In the genomic region with DNA sequence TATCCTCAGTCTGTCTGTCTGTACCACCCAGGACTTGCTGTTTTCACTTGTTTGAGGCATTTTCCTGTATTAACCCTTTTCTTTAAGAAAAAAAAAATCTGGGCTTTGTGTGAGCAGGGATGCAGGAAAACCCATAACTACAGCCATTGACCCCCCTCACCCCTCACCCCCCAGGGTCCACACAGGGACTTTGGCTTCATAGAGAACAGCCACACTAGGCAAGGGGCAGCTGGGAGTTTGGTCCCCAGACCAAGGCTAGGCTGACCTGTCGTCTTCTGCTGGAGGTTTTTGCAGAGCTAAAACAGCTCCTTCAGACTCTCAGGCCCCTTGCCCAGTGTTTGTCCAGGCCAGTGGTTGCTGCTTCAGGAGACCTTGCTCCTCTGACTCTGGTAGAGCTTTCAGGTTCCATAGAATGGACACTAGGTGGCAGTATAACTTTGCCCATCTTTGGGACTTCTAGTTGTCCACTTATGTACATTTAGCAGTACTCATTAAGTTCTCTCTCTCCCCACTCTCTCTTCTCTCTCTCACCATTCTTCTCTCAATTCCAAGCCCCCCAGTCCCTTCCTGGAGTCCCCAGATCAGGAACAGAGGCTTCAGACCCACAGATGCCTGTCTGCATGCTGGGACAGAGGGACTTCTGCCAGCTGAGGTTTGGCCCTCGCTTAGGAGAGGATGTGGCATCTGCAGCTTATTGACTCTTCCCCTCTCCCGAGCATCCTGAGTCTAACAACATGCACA, we compare ENCODE assay signal across 9 mouse cellular contexts. TPM values are rescaled to one million over a fixed set of nuclear protein-coding genes. Genes with fewer than 3 reads are reported as not detected.
DNase-seq lines count a peak whose midpoint lies in the region; ATAC-seq lines count a peak whose summit lies in the region.
"Had no signal": no experiment of that assay in that cellular context is flagged by ENCODE, and none has a peak within 500 bp of the region (broad histone marks: within the 10 kb centered on the region; RNA-seq: fewer than 3 reads in every experiment).

No protein-coding gene starts in this region.

- no peaks in the 10 kb centered on the region for H3K27me3 ChIP-seq in limb, embryonic 12.5 days
- no peaks in the 10 kb centered on the region for H3K27me3 ChIP-seq in midbrain, embryonic 16.5 days (ENCODE audit: control insufficient read depth, insufficient read depth, low read depth, low read length)
- H3K27me3 ChIP-seq: megakaryocyte, embryonic 14.5 days had no signal

- no peaks in the 10 kb centered on the region for H3K4me1 ChIP-seq in limb, embryonic 12.5 days (replicated peaks)
- H3K4me1 ChIP-seq in midbrain, embryonic 16.5 days (ENCODE audit: control insufficient read depth, insufficient read depth, low read length) = no peaks in the 10 kb centered on the region

- H3K27ac ChIP-seq in limb, embryonic 12.5 days = no peak overlapping the region
- H3K27ac ChIP-seq in midbrain, embryonic 16.5 days (ENCODE audit: low read length) = no peak overlapping the region

- intact Hi-C loops in heart, postnatal 25 days (cut with DNase I) = loop anchor here (1.0 to 10.0 kb wide), 3 partner anchors 151 to 722 kb away; no protein-coding TSS in a partner anchor

- DNase-seq in heart, adult 8-10 months (ENCODE audit: low spot score) = peak; percentile 61
- no peak for DNase-seq in heart, postnatal 25 days (ENCODE audit: low spot score)
- DNase-seq in Muller cell, postnatal 12 days (ENCODE audit: inconsistent ontology term) = peak; percentile 64
- peak; percentile 53 for DNase-seq in embryo, embryonic 11.5 days (ENCODE audit: low read depth, low spot score)
- no peak for DNase-seq in testis, postnatal 14 days (ENCODE audit: low spot score)

- ATAC-seq in hematopoietic stem cell, adult 5-6 weeks (replicated peaks in 1 of 2; ENCODE audit: insufficient read depth in 1 of 2, low FRiP score in 2 of 2, low TSS enrichment in 1 of 2, low read depth in 1 of 2, poor library complexity in 2 of 2, severe bottlenecking in 2 of 2) = peak; percentile 78 to 85
- peak; percentile 59 for ATAC-seq in limb, embryonic 12.5 days (ENCODE audit: insufficient number of reproducible peaks, insufficient read depth, low FRiP score, low TSS enrichment, low read depth)
- peak; percentile 75 for ATAC-seq in midbrain, embryonic 16.5 days

- no peak overlapping the region for H3K4me3 ChIP-seq in limb, embryonic 12.5 days (replicated peaks)
- H3K4me3 ChIP-seq in midbrain, embryonic 16.5 days (ENCODE audit: low read depth, low read length) = no peak overlapping the region
- H3K4me3 ChIP-seq: megakaryocyte, embryonic 14.5 days had no signal

- WGBS in limb, embryonic 12.5 days = 56% methylated on average over 3 of the region's 3 CpGs
- 63% methylated on average over 3 of the region's 3 CpGs for WGBS in midbrain, embryonic 16.5 days

- no peaks in the 10 kb centered on the region for H3K9me3 ChIP-seq in limb, embryonic 12.5 days
- H3K9me3 ChIP-seq in midbrain, embryonic 16.5 days (replicated peaks; ENCODE audit: control insufficient read depth, low read length, poor library complexity, severe bottlenecking) = no peaks in the 10 kb centered on the region
- H3K9me3 ChIP-seq: megakaryocyte, embryonic 14.5 days had no signal

- H3K4me2 ChIP-seq in limb, embryonic 12.5 days = no peak overlapping the region
- no peak overlapping the region for H3K4me2 ChIP-seq in midbrain, embryonic 16.5 days (ENCODE audit: low read length)

- no peak overlapping the region for H3K9ac ChIP-seq in limb, embryonic 12.5 days (replicated peaks)
- no peak overlapping the region for H3K9ac ChIP-seq in midbrain, embryonic 16.5 days (ENCODE audit: low read depth, low read length)

- peaks cover 32% of the 10 kb centered on the region; the same call in 1 of the 2 replicates for H3K36me3 ChIP-seq in limb, embryonic 12.5 days
- H3K36me3 ChIP-seq in midbrain, embryonic 16.5 days (ENCODE audit: control insufficient read depth, insufficient read depth, low read length) = no peaks in the 10 kb centered on the region

RNA-seq across cellular contexts. Expression of a gene that starts 29.5 kb away (rescaled TPM):
- 1 to 10 TPM; 3.7 to 6.6 (median 4.6) TPM for total RNA-seq in heart, adult 8-10 months (2022)
- total RNA-seq in heart, postnatal 25 days (2021) = 1 to 10 TPM; 4.1 to 4.4 TPM
- total RNA-seq in hematopoietic stem cell, adult 5-6 weeks (2017) = 10.2 and 14.9 TPM in 2 replicates
- 15.2 and 19.2 TPM in 2 replicates for polyA plus RNA-seq in limb, embryonic 12.5 days (2016; fragmentation: Nextera tagmentation; extraction: Ambion mirVana)
- polyA plus RNA-seq in midbrain, embryonic 16.5 days (2015; fragmentation: Nextera tagmentation; extraction: Ambion mirVana) = 12.6 and 15.0 TPM in 2 replicates

RNA-seq across cellular contexts. Expression of a gene that starts 57.9 kb away (rescaled TPM):
- 100 to 1,000 TPM in 1 of 4 experiments, 10 to 100 TPM in 3; 24.3 to 119 (median 52.8) TPM for total RNA-seq in heart, adult 8-10 months (2022)
- 10 to 100 TPM in 1 of 2 experiments, 1 to 10 TPM in 1; 9.5 to 10.2 TPM for total RNA-seq in heart, postnatal 25 days (2021)
- total RNA-seq in hematopoietic stem cell, adult 5-6 weeks (2017) = not detected in 2 replicates
- not detected in 2 replicates for polyA plus RNA-seq in limb, embryonic 12.5 days (2016; fragmentation: Nextera tagmentation; extraction: Ambion mirVana)
- polyA plus RNA-seq in midbrain, embryonic 16.5 days (2015; fragmentation: Nextera tagmentation; extraction: Ambion mirVana) = not detected in 2 replicates

Comparison
In these comparisons a context has a peak if more than half of its experiments do, and no peak if none do; other contexts are left out.
1. DNase-seq: peak in heart, adult 8-10 months (single experiment), Muller cell, postnatal 12 days (single experiment) and embryo, embryonic 11.5 days (single experiment); none in heart, postnatal 25 days (single experiment) and testis, postnatal 14 days (single experiment).
2. RNA of a gene that starts 57.9 kb away (total RNA-seq): 24.3 to 119 TPM in heart, adult 8-10 months and 9.5 to 10.2 TPM in heart, postnatal 25 days; not detected in hematopoietic stem cell, adult 5-6 weeks; every median in the first group is over 10 times any median in the second.
3. Peak in every context shown above with its lines, with median percentiles within 50 percentile points of each other: ATAC-seq.